Mouse (Mus musculus): ENCODE data around the gene Cib1. TPM values are rescaled to one million over a fixed set of nuclear protein-coding genes. Genes with fewer than 3 reads are reported as not detected.

The Cib1 gene
- polyA plus RNA-seq (2014; fragmentation: Nextera tagmentation; extraction: Ambion mirVana), result 53.2 and 65.5 TPM in 2 replicates

- Histone ChIP-seq H3K36me3 (ENCODE audit: control insufficient read depth, insufficient read depth, low read length) (no peaks in the 10 kb centered on the region), H3K9me3 (ENCODE audit: control insufficient read depth, low read length) (no peaks in the 10 kb centered on the region), H3K4me1 (ENCODE audit: control insufficient read depth, insufficient read depth, low read length) (peaks cover 10% of the 10 kb centered on the region; the same call in 1 of the 2 replicates), H3K4me2 (ENCODE audit: low read depth) (peak within 1 kb of the TSS; percentile 60), H3K27ac (ENCODE audit: low read depth, low read length) (0 out of 2 replicates have a peak within 1 kb of the TSS, but pooled peaks have one; percentile 23), H3K9ac (ENCODE audit: low read length) (peak within 1 kb of the TSS; percentile 63), H3K27me3 (ENCODE audit: control insufficient read depth, insufficient read depth, low read length) (no peaks in the 10 kb centered on the region), H3K4me3 (ENCODE audit: low read depth, low read length) (peak within 1 kb of the TSS; percentile 59)
- DNase-seq (ENCODE audit: low spot score) (peak; percentile 99), ATAC-seq (ENCODE audit: insufficient read depth, low FRiP score, low TSS enrichment) (peak; percentile 93)
- WGBS, result under 1% methylated on average over 55 of the region's 56 CpGs
Observed at GRCm38 (mm10) chr7:80232489-80233029, at the start of gene Cib1, which contains the start of gene Gdpgp1. Cib1 (minus strand) TSS chr7:80232813. Gdpgp1 (plus strand) TSS chr7:80232865.

DNA sequence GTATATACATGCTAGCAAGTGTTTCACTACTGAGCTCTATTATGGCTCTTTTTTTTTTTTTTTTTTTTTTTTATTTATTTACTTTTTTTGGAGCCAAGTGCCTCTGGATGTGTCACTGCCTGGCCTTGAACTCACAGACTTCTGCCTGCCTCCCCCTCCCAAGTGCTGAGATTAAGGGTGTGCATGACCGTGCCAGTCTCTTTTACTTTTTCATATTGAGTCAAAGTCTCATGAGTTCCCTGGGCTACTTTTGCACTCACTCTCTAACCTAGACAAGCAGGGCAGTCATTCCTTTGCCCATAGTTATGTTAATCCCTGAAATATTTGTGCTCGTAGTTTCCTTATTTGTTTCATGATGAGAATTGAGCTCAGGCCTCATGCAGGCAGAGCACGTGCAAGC is 49.0 kb upstream of the Cib1 start:
- no peak for ATAC-seq (ENCODE audit: insufficient read depth, low FRiP score, low TSS enrichment)
- 89% methylated on average over 3 of the region's 3 CpGs for WGBS
- Histone ChIP-seq H3K27me3 (ENCODE audit: control insufficient read depth, insufficient read depth, low read length) (no peaks in the 10 kb centered on the region), H3K36me3 (ENCODE audit: control insufficient read depth, insufficient read depth, low read length) (peaks cover 6% of the 10 kb centered on the region), H3K27ac (ENCODE audit: low read depth, low read length) (no peak overlapping the region), H3K4me2 (ENCODE audit: low read depth) (no peak overlapping the region), H3K4me3 (ENCODE audit: low read depth, low read length) (no peak overlapping the region), H3K9ac (ENCODE audit: low read length) (no peak overlapping the region), H3K9me3 (ENCODE audit: control insufficient read depth, low read length) (no peaks in the 10 kb centered on the region), H3K4me1 (ENCODE audit: control insufficient read depth, insufficient read depth, low read length) (no peaks in the 10 kb centered on the region)
- DNase-seq (ENCODE audit: low spot score), result no peak

- Histone ChIP-seq H3K27me3 (ENCODE audit: control insufficient read depth, insufficient read depth, low read length) (no peaks in the 10 kb centered on the region), H3K4me1 (ENCODE audit: control insufficient read depth, insufficient read depth, low read length) (no peaks in the 10 kb centered on the region), H3K27ac (ENCODE audit: low read depth, low read length) (no peak overlapping the region), H3K4me2 (ENCODE audit: low read depth) (no peak overlapping the region), H3K4me3 (ENCODE audit: low read depth, low read length) (no peak overlapping the region), H3K36me3 (ENCODE audit: control insufficient read depth, insufficient read depth, low read length) (peaks cover 11% of the 10 kb centered on the region), H3K9ac (ENCODE audit: low read length) (no peak overlapping the region), H3K9me3 (ENCODE audit: control insufficient read depth, low read length) (no peaks in the 10 kb centered on the region)
- no peak for DNase-seq (ENCODE audit: low spot score)
- 86% methylated on average over 2 of the region's 2 CpGs for WGBS
- ATAC-seq (ENCODE audit: insufficient read depth, low FRiP score, low TSS enrichment), result no peak
Observed at GRCm38 (mm10) chr7:80280998-80281397, 48.4 kb upstream of the Cib1 start.

DNA sequence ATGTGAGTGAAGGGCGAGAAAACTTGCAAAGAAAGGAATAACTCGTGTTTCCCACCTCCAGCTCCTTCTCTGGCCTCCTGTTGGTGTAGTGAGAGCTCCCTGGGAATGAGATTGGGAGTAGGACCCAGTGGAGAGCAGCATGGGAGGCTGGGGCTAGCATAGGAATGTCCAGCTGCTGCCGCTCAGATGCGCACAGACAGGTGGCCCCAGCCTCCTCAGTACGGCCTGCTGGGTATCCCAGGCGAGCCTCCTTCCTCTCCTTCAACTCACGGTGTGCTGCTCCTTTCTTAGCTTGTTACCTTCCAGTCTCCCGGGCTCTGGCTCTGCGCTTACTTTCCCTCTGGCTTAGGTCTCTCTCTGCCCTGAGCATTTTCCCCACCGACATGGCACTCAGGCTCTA is 47.4 kb upstream of the Cib1 start:
- H3K36me3 ChIP-seq (ENCODE audit: control insufficient read depth, insufficient read depth, low read length), result peaks cover 15% of the 10 kb centered on the region
- 83% methylated on average over 10 of the region's 10 CpGs for WGBS

GRCm38 (mm10) chr7:80276374-80276773 is 43.8 kb upstream of the Cib1 start:
- Histone ChIP-seq H3K4me1 (ENCODE audit: control insufficient read depth, insufficient read depth, low read length) (no peaks in the 10 kb centered on the region), H3K9ac (ENCODE audit: low read length) (no peak overlapping the region), H3K27ac (ENCODE audit: low read depth, low read length) (no peak overlapping the region), H3K4me2 (ENCODE audit: low read depth) (no peak overlapping the region), H3K27me3 (ENCODE audit: control insufficient read depth, insufficient read depth, low read length) (no peaks in the 10 kb centered on the region), H3K36me3 (ENCODE audit: control insufficient read depth, insufficient read depth, low read length) (peaks cover 29% of the 10 kb centered on the region), H3K4me3 (ENCODE audit: low read depth, low read length) (no peak overlapping the region), H3K9me3 (ENCODE audit: control insufficient read depth, low read length) (peaks cover 10% of the 10 kb centered on the region)
- no peak for ATAC-seq (ENCODE audit: insufficient read depth, low FRiP score, low TSS enrichment)
- WGBS, result 94% methylated on average over 4 of the region's 4 CpGs
- DNase-seq (ENCODE audit: low spot score), result no peak

More for the DNA sequence above, 47.4 kb upstream of the Cib1 start:
- Histone ChIP-seq H3K27me3 (ENCODE audit: control insufficient read depth, insufficient read depth, low read length) (no peaks in the 10 kb centered on the region), H3K9ac (ENCODE audit: low read length) (no peak overlapping the region), H3K9me3 (ENCODE audit: control insufficient read depth, low read length) (peaks cover 3% of the 10 kb centered on the region; the same call in 1 of the 2 replicates), H3K4me3 (ENCODE audit: low read depth, low read length) (no peak overlapping the region), H3K4me2 (ENCODE audit: low read depth) (no peak overlapping the region), H3K4me1 (ENCODE audit: control insufficient read depth, insufficient read depth, low read length) (no peaks in the 10 kb centered on the region), H3K27ac (ENCODE audit: low read depth, low read length) (no peak overlapping the region)
- DNase-seq (ENCODE audit: low spot score) (no peak), ATAC-seq (ENCODE audit: insufficient read depth, low FRiP score, low TSS enrichment) (no peak)

- Histone ChIP-seq H3K4me2 (ENCODE audit: low read depth) (no peak overlapping the region), H3K9ac (ENCODE audit: low read length) (no peak overlapping the region), H3K4me1 (ENCODE audit: control insufficient read depth, insufficient read depth, low read length) (peaks cover 13% of the 10 kb centered on the region), H3K27me3 (ENCODE audit: control insufficient read depth, insufficient read depth, low read length) (no peaks in the 10 kb centered on the region), H3K9me3 (ENCODE audit: control insufficient read depth, low read length) (peaks cover 10% of the 10 kb centered on the region), H3K27ac (ENCODE audit: low read depth, low read length) (no peak overlapping the region), H3K4me3 (ENCODE audit: low read depth, low read length) (no peak overlapping the region), H3K36me3 (ENCODE audit: control insufficient read depth, insufficient read depth, low read length) (peaks cover 29% of the 10 kb centered on the region)
- DNase-seq (ENCODE audit: low spot score) (no peak), ATAC-seq (ENCODE audit: insufficient read depth, low FRiP score, low TSS enrichment) (no peak)
- 92% methylated on average over 2 of the region's 2 CpGs for WGBS
Observed at GRCm38 (mm10) chr7:80273456-80273855, 40.8 kb upstream of the Cib1 start.

- Histone ChIP-seq H3K27me3 (ENCODE audit: control insufficient read depth, insufficient read depth, low read length) (no peaks in the 10 kb centered on the region), H3K9ac (ENCODE audit: low read length) (peak overlapping the region; percentile 78), H3K4me3 (ENCODE audit: low read depth, low read length) (peak overlapping the region; percentile 87), H3K27ac (ENCODE audit: low read depth, low read length) (0 out of 2 replicates have a peak overlapping the region, but pooled peaks have one; percentile 49), H3K4me2 (ENCODE audit: low read depth) (peak overlapping the region; percentile 91), H3K4me1 (ENCODE audit: control insufficient read depth, insufficient read depth, low read length) (peaks cover 13% of the 10 kb centered on the region), H3K36me3 (ENCODE audit: control insufficient read depth, insufficient read depth, low read length) (peaks cover 21% of the 10 kb centered on the region), H3K9me3 (ENCODE audit: control insufficient read depth, low read length) (peaks cover 5% of the 10 kb centered on the region)
- under 1% methylated on average over 23 of the region's 23 CpGs for whole genome bisulfite sequencing
- DNase-seq (ENCODE audit: low spot score), result no peak
- 0 out of 2 replicates have a peak, but pooled peaks have one; percentile 48 for ATAC-seq (ENCODE audit: insufficient read depth, low FRiP score, low TSS enrichment)
Observed at GRCm38 (mm10) chr7:80269751-80270255, 37.2 kb upstream of the Cib1 start.

- ATAC-seq (ENCODE audit: insufficient read depth, low FRiP score, low TSS enrichment), result peak; percentile 82
Observed at GRCm38 (mm10) chr7:80268897-80269750, 36.5 kb upstream of the Cib1 start, which contains the start of gene Vps33b. Vps33b (plus strand) TSS chr7:80269649.

More at GRCm38 (mm10) chr7:80268897-80269750, 36.5 kb upstream of the Cib1 start, which contains the start of gene Vps33b:
- peak within 1 kb of the TSS; percentile 91 for H3K4me2 ChIP-seq (ENCODE audit: low read depth)
- H3K9me3 ChIP-seq (ENCODE audit: control insufficient read depth, low read length), result no peaks in the 10 kb centered on the region
- 0 out of 2 replicates have a peak within 1 kb of the TSS, but pooled peaks have one; percentile 49 for H3K27ac ChIP-seq (ENCODE audit: low read depth, low read length)
- WGBS, result 5% methylated on average over 21 of the region's 21 CpGs
- peak within 1 kb of the TSS; percentile 78 for H3K9ac ChIP-seq (ENCODE audit: low read length)
- peak; percentile 92 for DNase-seq (ENCODE audit: low spot score)
- peak within 1 kb of the TSS; percentile 87 for H3K4me3 ChIP-seq (ENCODE audit: low read depth, low read length)
- H3K4me1 ChIP-seq (ENCODE audit: control insufficient read depth, insufficient read depth, low read length), result peaks cover 13% of the 10 kb centered on the region
- no peaks in the 10 kb centered on the region for H3K27me3 ChIP-seq (ENCODE audit: control insufficient read depth, insufficient read depth, low read length)
- H3K36me3 ChIP-seq (ENCODE audit: control insufficient read depth, insufficient read depth, low read length), result peaks cover 16% of the 10 kb centered on the region

Data from neural tube, embryonic 11.5 days (tissue).